Mouse (Mus musculus): ENCODE measurements around the gene Xirp1.

GRCm38 (mm10) chr9:120034375-120034774 is 11.0 kb upstream of the Xirp1 start:
- TF ChIP-seq CTCF (IDR thresholded peaks at IDR 0.05; ENCODE audit: extremely low read depth, insufficient read length, insufficient replicate concordance, low read depth, low read length) (no peak), POLR2A (IDR thresholded peaks at IDR 0.05; ENCODE audit: low read depth, low read length) (no peak)
